Mouse (Mus musculus) heart, postnatal 36 days (tissue): ENCODE measurements around the gene Zfp384. TPM values are rescaled to one million over a fixed set of nuclear protein-coding genes. Genes with fewer than 3 reads are reported as not detected.

Source experiments
- DNase-seq, 2 experiments: peaks; one replicate each; pipeline ENCODE4 v3.0.0; 2021 to 2022
- intact Hi-C: fragments of 180-260 bp; cut with DNase I; formaldehyde crosslinking; loops from one replicate; pipeline ENCODE4 v1.15.1; 2025
- total RNA-seq, 2 experiments: library from RNA; stranded (reverse); gene quantifications; 2 replicates each; pipeline ENCODE4 v1.2.3; 2021

The Zfp384 gene
- total RNA-seq, 2 experiments from 2014 or later: 19.6 to 21.6 TPM

DNA sequence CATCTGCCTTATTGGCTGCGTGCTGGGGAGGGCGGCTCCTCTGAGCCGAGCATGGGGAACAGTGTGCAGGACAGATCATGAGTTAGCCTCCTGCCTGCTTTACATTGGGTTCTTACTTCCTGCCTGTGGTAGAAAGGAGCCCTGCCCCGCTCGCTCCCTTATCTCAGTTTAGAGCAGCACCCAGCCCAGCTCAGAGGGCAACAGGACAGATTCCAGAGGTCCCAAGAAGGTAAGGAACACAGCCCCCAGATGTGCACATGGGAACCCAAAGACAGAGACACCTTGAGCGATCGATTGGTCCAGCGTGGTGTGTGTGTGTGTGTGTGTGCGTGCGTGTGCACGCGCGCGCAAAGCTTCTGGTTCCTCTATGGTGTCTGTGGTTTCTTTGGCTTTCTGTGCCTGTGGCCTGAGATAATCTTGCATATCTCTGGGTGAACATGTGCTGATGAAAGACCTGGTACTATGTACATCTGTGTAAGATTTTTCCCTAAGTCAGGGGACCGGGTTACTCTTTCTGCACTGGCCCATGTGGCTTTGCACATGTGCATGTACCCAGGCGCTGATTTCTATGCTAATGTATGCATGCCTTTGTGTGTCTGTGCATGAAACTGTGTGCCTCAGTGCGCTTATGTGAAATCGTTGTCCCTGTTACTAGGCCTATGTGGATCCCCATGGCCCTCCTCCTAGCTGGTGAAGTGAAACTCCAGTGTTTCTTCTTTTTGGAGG is 62.4 kb downstream of the Zfp384 start:
- intact Hi-C loops: no loop called here
- DNase-seq: no peak

GRCm38 (mm10) chr6:125071896-125072279 is 62.9 kb downstream of the Zfp384 start:
- intact Hi-C loops: no loop called here
- no peak for DNase-seq

DNA sequence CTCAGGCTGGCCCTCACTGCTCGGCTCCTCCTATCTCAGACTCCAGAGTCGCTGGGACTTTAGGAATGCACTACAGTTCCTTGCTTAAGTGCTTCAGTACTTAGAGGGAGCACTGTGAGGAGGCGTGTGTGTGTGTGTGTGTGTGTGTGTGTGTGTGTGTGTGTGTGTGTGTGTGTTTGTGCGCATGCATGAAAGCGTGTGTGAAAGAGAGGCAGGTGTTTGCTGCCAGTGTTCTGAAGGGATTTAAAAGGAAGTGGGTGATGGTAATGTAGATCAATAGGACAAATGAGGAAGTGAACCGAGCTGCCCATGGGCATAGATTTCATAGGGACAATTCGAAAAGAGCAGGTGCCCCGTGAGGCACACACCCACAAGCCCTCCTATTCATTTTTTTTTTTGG is 64.9 kb downstream of the Zfp384 start:
- intact Hi-C loops: no loop called here
- no peak for DNase-seq

- no peak for DNase-seq
- intact Hi-C loops: no loop called here
Measured at GRCm38 (mm10) chr6:125081394-125081793, 72.4 kb downstream of the Zfp384 start.

DNA sequence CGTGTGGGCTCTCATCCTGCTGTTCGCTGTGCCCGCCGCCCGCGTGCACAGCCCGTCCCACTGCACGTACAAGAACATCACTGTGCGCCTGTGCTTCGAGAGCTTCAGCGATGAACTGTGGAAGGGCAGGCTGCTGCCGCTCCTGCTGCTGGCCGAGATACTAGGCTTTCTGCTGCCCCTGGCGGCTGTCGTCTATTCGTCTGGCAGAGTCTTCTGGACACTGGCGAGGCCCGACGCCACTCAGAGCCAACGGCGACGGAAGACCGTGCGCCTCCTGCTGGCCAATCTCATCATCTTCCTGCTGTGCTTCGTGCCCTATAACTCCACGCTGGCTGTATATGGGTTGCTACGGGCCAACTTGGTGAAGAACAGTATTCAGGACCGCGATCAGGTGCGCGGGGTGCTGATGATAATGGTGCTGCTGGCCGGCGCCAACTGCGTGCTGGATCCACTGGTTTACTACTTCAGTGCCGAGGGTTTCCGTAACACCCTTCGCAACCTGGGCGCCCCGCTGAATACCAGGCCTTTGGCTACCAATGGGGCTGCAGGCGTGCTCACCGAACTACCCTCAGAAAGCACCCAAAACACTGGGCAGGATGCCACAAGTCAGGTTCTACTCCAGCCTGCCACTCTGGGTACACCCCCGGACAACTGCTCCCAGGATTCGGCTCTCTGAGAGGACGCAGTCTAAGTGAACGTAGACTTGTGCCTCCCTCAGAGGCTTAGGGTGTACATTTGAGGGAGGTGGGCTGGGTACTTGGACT is 73.0 kb downstream of the Zfp384 start:
- peak; percentile 85 to 88 for DNase-seq
- intact Hi-C loops: loop anchor here (1.0 to 2.0 kb wide), 2 partner anchors 36 to 73 kb away; partner anchors contain the start of gene Zfp384

GRCm38 (mm10) chr6:125082801-125083386 is 73.9 kb downstream of the Zfp384 start:
- intact Hi-C loops: loop anchor here (1.0 to 2.0 kb wide), 3 partner anchors 37 to 222 kb away; partner anchors contain the start of gene Zfp384
- DNase-seq: no peak

- intact Hi-C loops: loop anchor here (1.0 kb wide), 1 partner anchor 181 kb away; no protein-coding TSS in a partner anchor
- peak; percentile 57 to 63 for DNase-seq
Measured at GRCm38 (mm10) chr6:125084424-125084823, 75.5 kb downstream of the Zfp384 start.

Other genes starting within 250 kb of the Zfp384 start
- gene Eno2, start 239.5 kb upstream of the Zfp384 start, total RNA-seq: 1 to 10 TPM; 2.2 to 2.9 TPM
- not detected for gene Lrrc23, start 229.4 kb upstream of the Zfp384 start, total RNA-seq
- gene Spsb2, start 200.5 kb upstream of the Zfp384 start, total RNA-seq: 1 to 10 TPM; 3.6 to 4.9 TPM
- gene Tpi1, start 194.8 kb upstream of the Zfp384 start, total RNA-seq: 100 to 1,000 TPM; 830 to 887 TPM
- gene Usp5, start 179.7 kb upstream of the Zfp384 start, total RNA-seq: 10 to 100 TPM; 74.0 to 85.5 TPM
- under 1 TPM; 0.49 to 0.83 TPM for gene Cdca3, start 179.6 kb upstream of the Zfp384 start, total RNA-seq
- gene Gnb3, start 168.9 kb upstream of the Zfp384 start, total RNA-seq: 1 to 10 TPM; 5.1 to 5.9 TPM
- gene P3h3, start 151.4 kb upstream of the Zfp384 start, total RNA-seq: 10 to 100 TPM; 10.7 to 11.6 TPM
- gene Gpr162, start 145.2 kb upstream of the Zfp384 start, total RNA-seq: under 1 TPM; 0.72 to 0.98 TPM
- under 1 TPM; 0.72 to 0.76 TPM for gene Cd4, start 120.9 kb upstream of the Zfp384 start, total RNA-seq
- under 1 TPM; 0.19 to 0.43 TPM for gene Lag3, start 97.4 kb upstream of the Zfp384 start, total RNA-seq
- gene Ptms, start 89.0 kb upstream of the Zfp384 start, total RNA-seq: 100 to 1,000 TPM; 192 to 194 TPM
- gene Mlf2, start 77.8 kb upstream of the Zfp384 start, total RNA-seq: 100 to 1,000 TPM; 195 to 197 TPM
- 10 to 100 TPM; 93.6 to 98.8 TPM for gene Cops7a, start 43.6 kb upstream of the Zfp384 start, total RNA-seq
- gene Pianp, start 12.5 kb upstream of the Zfp384 start, total RNA-seq: 1 to 10 TPM in 1 of 2 experiments, under 1 TPM in 1; 0.81 to 1.0 TPM
- gene Ing4, start 30.6 kb downstream of the Zfp384 start, total RNA-seq: 10 to 100 TPM; 30.5 to 34.4 TPM
- 1 to 10 TPM; 1.7 to 2.1 TPM for gene Acrbp, start 40.5 kb downstream of the Zfp384 start, total RNA-seq
- gene Lpar5, start 58.8 kb downstream of the Zfp384 start, total RNA-seq: under 1 TPM in 1 of 2 experiments, not detected in 1; 0.24 TPM
- 100 to 1,000 TPM; 118 to 127 TPM for gene Chd4, start 86.8 kb downstream of the Zfp384 start, total RNA-seq
- 10 to 100 TPM; 20.3 to 21.0 TPM for gene Nop2, start 122.8 kb downstream of the Zfp384 start, total RNA-seq
- 1 to 10 TPM; 6.6 to 9.4 TPM for gene Iffo1, start 136.1 kb downstream of the Zfp384 start, total RNA-seq
- 1,000 to 10,000 TPM; 4,473 to 4,723 TPM for gene Gapdh, start 157.3 kb downstream of the Zfp384 start, total RNA-seq
- 10 to 100 TPM; 20.8 to 25.3 TPM for gene Ncapd2, start 182.6 kb downstream of the Zfp384 start, total RNA-seq
- 100 to 1,000 TPM; 308 to 334 TPM for gene Mrpl51, start 182.7 kb downstream of the Zfp384 start, total RNA-seq
- 1 to 10 TPM; 5.0 to 6.5 TPM for gene Vamp1, start 206.4 kb downstream of the Zfp384 start, total RNA-seq
- gene Tapbpl, start 222.7 kb downstream of the Zfp384 start, total RNA-seq: 1 to 10 TPM; 4.4 to 5.1 TPM
- gene Cd27, start 227.9 kb downstream of the Zfp384 start, total RNA-seq: under 1 TPM in 1 of 2 experiments, not detected in 1; 0.49 TPM